Mouse (Mus musculus): ENCODE measurements around the gene Mthfd1l. TPM values are rescaled to one million over a fixed set of nuclear protein-coding genes. Genes with fewer than 3 reads are reported as not detected.

The Mthfd1l gene
- polyA plus RNA-seq, 1 experiment from 2014 or later = 14.2 TPM

DNA sequence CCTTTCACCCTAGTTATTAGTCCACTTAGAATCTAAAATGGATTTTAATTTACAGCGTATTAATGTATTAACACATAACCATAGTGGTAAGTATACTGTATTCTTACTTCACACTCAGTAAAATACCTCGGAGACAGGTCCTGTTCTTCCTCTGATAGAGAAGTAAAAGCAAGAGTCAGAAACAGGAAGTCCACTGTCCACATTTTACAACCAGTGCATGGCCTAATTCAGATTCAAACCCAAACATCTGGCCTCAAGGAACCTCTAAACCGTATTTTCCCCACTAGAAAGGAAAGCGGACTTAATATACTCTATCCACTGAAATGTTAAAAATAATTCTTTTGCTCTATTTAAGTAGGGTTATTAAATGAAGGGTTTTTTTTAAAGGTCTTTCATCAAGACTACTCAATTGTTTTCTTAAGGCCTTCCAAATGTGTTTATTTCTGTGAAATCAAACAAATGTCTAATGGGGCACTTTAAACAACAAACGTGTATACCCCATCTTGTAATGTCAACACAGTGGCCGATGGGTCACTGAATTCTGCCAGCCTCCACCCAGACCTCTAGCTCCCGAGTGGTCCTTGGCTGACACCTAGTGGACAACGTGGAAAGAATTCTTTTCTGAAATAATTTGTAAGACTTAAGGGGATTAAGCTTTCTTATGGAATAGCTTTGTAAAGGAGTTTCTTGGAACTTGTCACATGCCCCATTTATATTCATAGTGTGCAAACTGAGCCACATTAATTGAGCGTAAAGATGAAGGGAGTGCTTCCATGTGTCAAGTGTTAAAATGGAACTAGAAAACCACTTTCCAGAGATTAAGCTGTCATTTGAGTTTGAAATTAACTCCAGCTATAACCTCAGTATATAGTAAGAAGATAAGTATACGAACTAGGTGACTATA is 29.2 kb upstream of the Mthfd1l start:
- Histone ChIP-seq H3K4me3 (ENCODE audit: low read length) (no peak overlapping the region), H3K27me3 (ENCODE audit: control insufficient read depth, insufficient read depth, low read depth, low read length) (no peaks in the 10 kb centered on the region), H3K36me3 (ENCODE audit: control insufficient read depth, insufficient read depth, low read length) (no peaks in the 10 kb centered on the region; the same call in 1 of the 2 replicates), H3K27ac (ENCODE audit: low read length) (no peak overlapping the region), H3K4me1 (replicated peaks; ENCODE audit: control insufficient read depth, insufficient read depth, low read length) (peaks cover 8% of the 10 kb centered on the region), H3K9ac (ENCODE audit: low read length) (no peak overlapping the region), H3K9me3 (ENCODE audit: control insufficient read depth, low read length) (no peaks in the 10 kb centered on the region), H3K4me2 (ENCODE audit: low read depth, low read length) (no peak overlapping the region)
- WGBS = 30% methylated on average over 10 of the region's 10 CpGs
- ATAC-seq (ENCODE audit: low read depth) = no peak

DNA sequence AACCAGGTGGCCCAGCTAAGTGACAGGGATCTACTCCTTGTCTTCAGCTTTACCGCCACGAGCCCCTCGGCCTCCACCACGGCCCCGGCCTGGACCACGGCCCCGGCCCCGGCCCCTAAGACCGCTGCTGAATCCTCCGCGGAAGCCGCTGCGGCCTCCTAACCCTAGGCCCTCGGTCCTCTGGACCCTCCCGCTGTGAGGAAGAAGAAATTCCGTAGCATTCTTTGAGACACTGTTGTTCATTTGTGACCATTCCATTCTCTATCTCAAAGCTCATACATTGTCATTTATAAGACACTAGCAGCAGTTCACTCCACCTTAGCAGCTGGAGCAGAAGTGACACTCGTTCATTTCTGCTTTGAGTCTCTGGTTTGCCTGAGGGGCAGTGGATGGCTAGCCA is 26.0 kb upstream of the Mthfd1l start:
- H3K27me3 ChIP-seq (ENCODE audit: control insufficient read depth, insufficient read depth, low read depth, low read length) = no peaks in the 10 kb centered on the region
- no peaks in the 10 kb centered on the region; the same call in 1 of the 2 replicates for H3K4me1 ChIP-seq (replicated peaks; ENCODE audit: control insufficient read depth, insufficient read depth, low read length)
- 92% methylated on average over 17 of the region's 17 CpGs for whole genome bisulfite sequencing
- ATAC-seq (ENCODE audit: low read depth) = no peak
- no peaks in the 10 kb centered on the region for H3K9me3 ChIP-seq (ENCODE audit: control insufficient read depth, low read length)
- H3K4me3 ChIP-seq (ENCODE audit: low read length) = no peak overlapping the region
- no peak overlapping the region for H3K9ac ChIP-seq (ENCODE audit: low read length)
- H3K27ac ChIP-seq (ENCODE audit: low read length) = no peak overlapping the region
- H3K36me3 ChIP-seq (ENCODE audit: control insufficient read depth, insufficient read depth, low read length) = no peaks in the 10 kb centered on the region
- no peak overlapping the region for H3K4me2 ChIP-seq (ENCODE audit: low read depth, low read length)

DNA sequence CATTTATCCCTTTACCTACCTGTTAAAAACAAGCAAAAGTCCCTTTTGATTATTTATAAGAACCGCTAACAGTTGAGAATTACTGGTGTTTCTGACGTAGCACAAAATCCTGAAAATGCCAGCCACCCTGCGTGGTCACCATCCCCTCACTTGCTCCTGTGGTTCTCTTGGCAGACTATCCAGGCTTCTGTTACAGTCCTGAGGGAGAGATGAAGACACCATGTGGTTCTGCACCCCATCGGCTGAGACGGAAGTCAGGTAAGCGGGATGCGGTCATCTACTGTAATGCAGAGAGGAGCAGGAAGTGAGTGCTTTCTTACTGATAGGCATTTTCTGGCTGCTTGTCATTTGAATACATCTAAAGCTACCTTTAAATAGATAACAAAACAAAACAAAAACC is 25.6 kb upstream of the Mthfd1l start:
- H3K4me3 ChIP-seq (ENCODE audit: low read length) = no peak overlapping the region
- H3K4me2 ChIP-seq (ENCODE audit: low read depth, low read length) = no peak overlapping the region
- H3K27ac ChIP-seq (ENCODE audit: low read length) = no peak overlapping the region
- no peak for ATAC-seq (ENCODE audit: low read depth)
- H3K9me3 ChIP-seq (ENCODE audit: control insufficient read depth, low read length) = no peaks in the 10 kb centered on the region
- no peaks in the 10 kb centered on the region; the same call in 1 of the 2 replicates for H3K4me1 ChIP-seq (replicated peaks; ENCODE audit: control insufficient read depth, insufficient read depth, low read length)
- no peak overlapping the region for H3K9ac ChIP-seq (ENCODE audit: low read length)
- no peaks in the 10 kb centered on the region for H3K27me3 ChIP-seq (ENCODE audit: control insufficient read depth, insufficient read depth, low read depth, low read length)
- no peaks in the 10 kb centered on the region for H3K36me3 ChIP-seq (ENCODE audit: control insufficient read depth, insufficient read depth, low read length)
- 89% methylated on average over 7 of the region's 7 CpGs for WGBS

DNA sequence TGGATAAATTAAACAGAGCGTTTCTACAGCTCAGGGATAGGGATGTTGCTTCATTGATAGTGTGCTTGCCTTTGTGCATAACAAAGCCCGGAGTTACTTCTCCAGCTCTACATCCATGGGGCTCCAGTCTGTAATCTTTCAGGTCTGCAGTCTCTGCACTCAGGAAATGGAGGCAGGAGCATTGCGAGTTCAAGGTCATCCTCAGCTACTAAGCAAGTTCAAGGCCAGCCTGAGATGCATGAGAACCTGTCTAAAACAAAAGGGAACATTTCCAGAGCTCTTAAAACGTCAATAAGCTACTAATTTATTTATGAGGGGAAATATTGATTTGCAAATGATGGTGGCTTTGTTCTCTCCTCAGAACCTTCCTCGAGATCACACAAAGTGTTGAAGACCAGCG is 23.6 kb upstream of the Mthfd1l start:
- Histone ChIP-seq H3K4me2 (ENCODE audit: low read depth, low read length) (no peak overlapping the region), H3K4me3 (ENCODE audit: low read length) (no peak overlapping the region), H3K27me3 (ENCODE audit: control insufficient read depth, insufficient read depth, low read depth, low read length) (no peaks in the 10 kb centered on the region), H3K36me3 (ENCODE audit: control insufficient read depth, insufficient read depth, low read length) (0 out of 2 replicates have a peak, but pooled peaks cover 3% of the 10 kb centered on the region), H3K27ac (ENCODE audit: low read length) (no peak overlapping the region), H3K9ac (ENCODE audit: low read length) (no peak overlapping the region), H3K4me1 (replicated peaks; ENCODE audit: control insufficient read depth, insufficient read depth, low read length) (no peaks in the 10 kb centered on the region), H3K9me3 (ENCODE audit: control insufficient read depth, low read length) (no peaks in the 10 kb centered on the region)
- 82% methylated on average over 6 of the region's 6 CpGs for WGBS
- no peak for ATAC-seq (ENCODE audit: low read depth)

DNA sequence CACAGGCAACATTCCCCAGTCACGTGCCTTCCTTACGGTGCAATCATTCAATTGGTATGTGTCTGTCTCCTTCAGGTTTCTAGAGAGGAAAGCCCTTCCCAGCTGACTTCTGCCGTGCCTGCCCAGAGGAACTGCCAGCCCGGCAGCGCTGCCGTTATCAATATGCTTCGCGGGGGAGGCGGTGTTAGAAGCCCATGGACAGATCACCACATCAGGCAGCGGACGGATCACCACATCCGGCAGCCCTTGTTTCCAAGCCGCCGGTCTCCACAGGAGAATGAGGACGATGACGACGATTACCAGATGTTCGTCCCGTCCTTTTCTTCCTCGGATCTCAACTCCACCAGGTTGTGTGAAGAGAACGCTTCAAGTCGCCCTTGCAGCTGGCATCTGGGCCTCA is 16.4 kb upstream of the Mthfd1l start:
- Histone ChIP-seq H3K9ac (ENCODE audit: low read length) (no peak overlapping the region), H3K4me2 (ENCODE audit: low read depth, low read length) (no peak overlapping the region), H3K27ac (ENCODE audit: low read length) (no peak overlapping the region), H3K4me3 (ENCODE audit: low read length) (no peak overlapping the region), H3K9me3 (ENCODE audit: control insufficient read depth, low read length) (no peaks in the 10 kb centered on the region), H3K4me1 (replicated peaks; ENCODE audit: control insufficient read depth, insufficient read depth, low read length) (no peaks in the 10 kb centered on the region), H3K36me3 (ENCODE audit: control insufficient read depth, insufficient read depth, low read length) (peaks cover 10% of the 10 kb centered on the region), H3K27me3 (ENCODE audit: control insufficient read depth, insufficient read depth, low read depth, low read length) (no peaks in the 10 kb centered on the region)
- no peak for ATAC-seq (ENCODE audit: low read depth)
- WGBS = 84% methylated on average over 22 of the region's 22 CpGs

DNA sequence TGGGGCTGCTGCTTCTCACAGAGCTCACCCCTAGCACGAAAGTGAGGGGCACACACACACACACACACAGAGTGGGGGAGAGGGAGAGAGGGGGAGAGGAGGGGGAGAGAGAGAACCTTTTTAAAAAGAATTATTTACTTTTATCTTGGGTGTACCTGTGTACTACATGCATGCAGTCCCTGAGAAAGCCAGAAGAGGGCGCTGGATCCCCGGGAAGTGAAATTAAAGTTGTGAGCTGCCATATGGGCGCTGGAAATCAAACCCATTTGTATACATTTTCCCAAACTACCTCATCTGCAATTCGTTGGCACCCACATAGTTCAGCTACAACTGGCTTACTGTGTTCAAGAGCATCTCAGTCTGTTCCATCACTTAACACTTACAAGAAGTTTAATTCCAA is 14.3 kb upstream of the Mthfd1l start:
- peaks cover 12% of the 10 kb centered on the region for H3K36me3 ChIP-seq (ENCODE audit: control insufficient read depth, insufficient read depth, low read length)
- H3K4me3 ChIP-seq (ENCODE audit: low read length) = no peak overlapping the region
- H3K4me1 ChIP-seq (replicated peaks; ENCODE audit: control insufficient read depth, insufficient read depth, low read length) = no peaks in the 10 kb centered on the region
- H3K9me3 ChIP-seq (ENCODE audit: control insufficient read depth, low read length) = no peaks in the 10 kb centered on the region
- 67% methylated on average over 5 of the region's 5 CpGs for WGBS
- no peak overlapping the region for H3K4me2 ChIP-seq (ENCODE audit: low read depth, low read length)
- H3K9ac ChIP-seq (ENCODE audit: low read length) = no peak overlapping the region
- no peak for ATAC-seq (ENCODE audit: low read depth)
- H3K27me3 ChIP-seq (ENCODE audit: control insufficient read depth, insufficient read depth, low read depth, low read length) = no peaks in the 10 kb centered on the region
- no peak overlapping the region for H3K27ac ChIP-seq (ENCODE audit: low read length)

DNA sequence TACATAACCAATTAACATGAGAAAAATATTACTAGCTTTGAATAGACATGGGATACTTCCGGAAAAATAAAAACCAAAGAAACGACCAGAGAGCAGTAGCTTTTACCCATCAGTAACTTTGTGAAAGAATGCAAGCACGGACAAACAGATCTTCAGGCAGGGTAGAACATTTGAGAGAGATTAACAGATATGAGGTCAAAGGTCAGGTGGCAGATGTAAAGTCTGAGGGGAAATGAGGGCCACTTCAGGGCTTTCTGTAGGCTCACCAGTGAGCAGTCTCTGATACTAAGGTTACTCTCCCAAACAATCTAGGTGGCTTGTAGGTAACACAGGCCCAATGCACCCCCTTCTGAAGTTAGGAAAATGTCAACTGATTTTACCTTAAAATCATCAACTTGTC is 3.9 kb upstream of the Mthfd1l start:
- Histone ChIP-seq H3K4me1 (replicated peaks; ENCODE audit: control insufficient read depth, insufficient read depth, low read length) (no peaks in the 10 kb centered on the region), H3K9me3 (ENCODE audit: control insufficient read depth, low read length) (no peaks in the 10 kb centered on the region)
- WGBS = 32% methylated on average over 3 of the region's 3 CpGs

DNA sequence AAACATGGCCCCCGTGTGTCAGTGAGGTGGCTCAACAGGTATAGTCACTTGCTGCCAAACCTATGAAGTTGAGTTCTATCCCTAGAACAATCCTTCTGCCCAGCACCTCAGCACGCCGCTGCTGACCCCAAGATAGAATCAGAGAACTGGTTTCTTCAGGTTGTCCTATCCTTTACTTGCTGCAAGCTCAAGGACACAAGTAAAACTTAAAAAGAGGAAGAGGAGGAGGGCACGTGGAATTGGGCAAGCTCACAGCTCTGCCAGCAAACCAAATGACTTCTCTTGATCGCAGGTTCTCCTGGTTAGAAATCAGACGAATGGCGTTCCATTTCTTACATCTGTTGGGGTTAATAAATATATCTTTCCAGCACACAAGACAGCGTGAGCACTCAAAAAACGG is 681 bp upstream of the Mthfd1l start:
- Histone ChIP-seq H3K9ac (ENCODE audit: low read length) (no peak overlapping the region), H3K27ac (ENCODE audit: low read length) (no peak overlapping the region), H3K4me2 (ENCODE audit: low read depth, low read length) (peak overlapping the region; percentile 75), H3K4me3 (ENCODE audit: low read length) (no peak overlapping the region; the same call in 1 of the 2 replicates), H3K4me1 (replicated peaks; ENCODE audit: control insufficient read depth, insufficient read depth, low read length) (peaks cover 20% of the 10 kb centered on the region), H3K9me3 (ENCODE audit: control insufficient read depth, low read length) (no peaks in the 10 kb centered on the region), H3K36me3 (ENCODE audit: control insufficient read depth, insufficient read depth, low read length) (no peaks in the 10 kb centered on the region), H3K27me3 (ENCODE audit: control insufficient read depth, insufficient read depth, low read depth, low read length) (no peaks in the 10 kb centered on the region)
- 81% methylated on average over 9 of the region's 9 CpGs for WGBS
- ATAC-seq (ENCODE audit: low read depth) = no peak

More for the DNA sequence above, 3.9 kb upstream of the Mthfd1l start:
- Histone ChIP-seq H3K4me3 (ENCODE audit: low read length) (no peak overlapping the region), H3K4me2 (ENCODE audit: low read depth, low read length) (no peak overlapping the region), H3K9ac (ENCODE audit: low read length) (no peak overlapping the region), H3K27me3 (ENCODE audit: control insufficient read depth, insufficient read depth, low read depth, low read length) (no peaks in the 10 kb centered on the region), H3K36me3 (ENCODE audit: control insufficient read depth, insufficient read depth, low read length) (no peaks in the 10 kb centered on the region), H3K27ac (ENCODE audit: low read length) (no peak overlapping the region)
- no peak for ATAC-seq (ENCODE audit: low read depth)

DNA sequence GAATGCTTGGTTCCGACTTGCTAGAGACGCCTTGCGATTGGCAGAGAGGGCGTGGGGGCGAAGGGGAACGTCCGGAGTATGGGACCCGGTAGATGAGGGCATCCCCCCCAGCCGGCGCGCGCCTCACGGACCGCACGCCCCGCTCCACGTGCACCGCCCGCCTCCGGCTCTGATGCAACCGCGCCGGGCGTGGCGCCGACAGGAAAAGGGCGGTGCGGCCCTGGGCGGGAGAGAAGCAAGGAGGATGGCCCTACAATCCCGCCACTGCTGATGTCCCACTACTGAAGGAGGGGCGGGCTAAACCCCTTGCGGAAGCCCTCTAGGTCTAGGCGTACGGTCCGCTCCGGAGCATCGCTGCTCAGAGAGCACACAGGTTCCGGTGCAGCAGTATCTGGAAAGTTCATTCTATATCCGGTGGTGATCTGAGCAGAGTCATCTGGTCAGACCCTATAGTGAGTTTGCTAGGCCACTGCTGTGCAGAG is 712 bp downstream of the Mthfd1l start:
- Histone ChIP-seq H3K4me3 (ENCODE audit: low read length) (peak overlapping the region; percentile 70), H3K4me1 (replicated peaks; ENCODE audit: control insufficient read depth, insufficient read depth, low read length) (peaks cover 28% of the 10 kb centered on the region), H3K9me3 (ENCODE audit: control insufficient read depth, low read length) (no peaks in the 10 kb centered on the region), H3K9ac (ENCODE audit: low read length) (peak overlapping the region; percentile 77), H3K27ac (ENCODE audit: low read length) (peak overlapping the region; percentile 94), H3K4me2 (ENCODE audit: low read depth, low read length) (peak overlapping the region; percentile 75), H3K36me3 (ENCODE audit: control insufficient read depth, insufficient read depth, low read length) (no peaks in the 10 kb centered on the region), H3K27me3 (ENCODE audit: control insufficient read depth, insufficient read depth, low read depth, low read length) (no peaks in the 10 kb centered on the region)
- 0% methylated on average over 39 of the region's 39 CpGs for WGBS
- peak; percentile 94 for ATAC-seq (ENCODE audit: low read depth)

Measured in lung, embryonic 16.5 days (tissue).